Mouse (Mus musculus): Measurements from ENCODE around the gene Olfr518.
A peak's percentile ranks its signal among the peaks of the same experiment; 100 is the strongest.

The Olfr518 gene

GRCm38 (mm10) chr7:108884906-108885305 is at the start of gene Olfr518:
Olfr518 (minus strand) TSS chr7:108885006.
- no peak for DNase-seq (ENCODE audit: low spot score in 2 of 2)

GRCm38 (mm10) chr7:108933794-108934731 is 49.3 kb upstream of the Olfr518 start, which contains the start of gene Eif3f:
Eif3f (plus strand) TSS chr7:108934417.
- DNase-seq (ENCODE audit: low spot score in 2 of 2), result peak; percentile 96 to 98

DNA sequence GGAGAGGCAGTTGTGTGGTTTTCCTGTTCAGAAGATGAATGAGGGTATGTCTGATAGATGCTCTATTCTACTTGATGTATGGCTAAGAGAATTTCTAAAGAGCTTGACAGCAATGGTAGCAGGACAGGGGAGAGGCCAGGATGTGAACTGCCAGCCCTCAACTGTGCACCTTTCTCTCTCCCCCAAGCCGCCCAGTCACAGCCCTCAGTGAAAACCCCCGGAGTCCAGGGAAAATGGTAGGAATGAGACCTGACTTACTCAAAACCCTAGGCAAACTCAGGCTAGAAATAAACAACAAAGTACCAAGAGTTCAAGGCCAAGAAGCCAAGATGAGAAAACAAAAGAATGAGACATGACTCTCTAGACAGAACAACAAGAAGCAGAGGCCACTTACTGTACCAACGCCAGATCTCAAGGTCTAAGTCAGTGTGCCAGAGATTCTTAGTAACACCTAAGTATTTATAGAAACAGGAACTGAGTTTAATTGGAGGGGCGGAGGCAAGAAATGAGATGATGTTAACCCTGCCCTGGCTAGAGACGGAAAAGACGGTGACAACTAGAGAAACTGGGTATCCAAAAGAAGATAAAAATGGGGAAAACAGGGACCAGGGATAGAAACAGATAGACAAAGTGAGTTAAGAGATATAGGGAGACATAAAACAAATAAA is 45.1 kb upstream of the Olfr518 start, which contains the start of gene Nlrp10:
Nlrp10 (minus strand) TSS at position 453 of the 668 bp plus-strand sequence.
- no peak for DNase-seq (ENCODE audit: low spot score in 2 of 2)

DNA sequence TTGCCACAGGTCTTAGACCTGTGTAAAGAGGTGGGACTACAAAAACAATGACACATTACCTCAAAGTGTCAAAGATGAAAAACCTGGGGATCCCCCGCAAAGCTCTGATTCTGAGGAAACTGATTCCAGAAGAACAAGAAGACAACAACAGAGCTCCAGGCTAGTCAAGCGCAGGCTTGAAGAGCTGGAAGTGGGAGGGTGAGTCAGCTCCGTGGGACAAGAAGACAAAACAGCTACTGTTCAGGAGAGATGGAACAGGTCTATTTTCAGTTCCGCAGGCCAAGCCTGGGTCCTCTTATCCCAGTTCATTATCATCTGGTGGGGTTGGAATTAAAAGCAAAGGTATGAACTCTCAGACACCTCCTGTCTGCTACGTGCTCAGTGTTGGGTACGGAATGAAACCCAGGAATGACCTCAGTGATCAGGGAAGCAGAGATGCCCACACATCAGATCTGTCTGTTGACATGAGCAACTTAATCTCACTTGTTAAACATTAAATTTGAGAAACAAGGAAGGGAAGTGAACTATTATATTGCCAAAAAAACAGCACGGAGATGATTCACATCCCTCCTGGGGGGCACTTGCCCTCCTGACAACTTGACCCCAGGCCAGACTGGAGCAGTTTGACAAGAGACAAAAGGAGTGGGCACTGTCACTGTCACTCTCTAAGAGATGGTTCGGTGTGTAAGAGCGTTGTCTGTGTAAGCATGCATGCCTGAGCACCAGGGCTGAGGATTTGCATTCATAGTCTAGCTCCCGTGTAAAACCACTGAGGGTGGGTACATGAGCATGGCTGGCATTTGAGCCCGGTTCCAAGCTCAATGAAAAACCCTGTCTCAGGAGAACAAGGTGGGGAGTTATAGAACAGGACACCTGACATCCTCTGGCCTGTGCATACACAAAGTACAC is 43.7 kb upstream of the Olfr518 start:
- no peak for DNase-seq (ENCODE audit: low spot score in 2 of 2)

- no peak for DNase-seq (ENCODE audit: low spot score in 2 of 2)
These were observed 42.2 kb upstream of the Olfr518 start for GRCm38 (mm10) chr7:108927043-108927442.

DNA sequence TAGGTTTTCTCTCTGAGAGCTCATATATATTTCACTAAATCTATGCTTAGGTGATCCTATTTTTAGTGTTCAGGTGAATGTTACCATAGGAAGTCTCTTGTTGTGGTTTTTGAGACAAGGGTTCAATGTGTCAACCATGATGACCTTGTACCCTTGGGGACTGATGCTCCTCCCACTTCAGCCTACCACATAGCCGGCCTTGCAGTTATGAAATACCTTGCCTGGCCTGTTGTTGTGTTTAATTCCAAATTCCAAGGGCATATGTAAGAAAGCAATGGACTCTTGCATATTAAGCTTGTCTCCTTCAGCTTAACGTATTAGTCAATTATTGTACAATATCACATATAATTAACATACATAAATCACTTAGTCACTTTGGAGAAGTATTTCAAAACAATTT is 19.2 kb upstream of the Olfr518 start:
- no peak for DNase-seq (ENCODE audit: low spot score in 2 of 2)

DNA sequence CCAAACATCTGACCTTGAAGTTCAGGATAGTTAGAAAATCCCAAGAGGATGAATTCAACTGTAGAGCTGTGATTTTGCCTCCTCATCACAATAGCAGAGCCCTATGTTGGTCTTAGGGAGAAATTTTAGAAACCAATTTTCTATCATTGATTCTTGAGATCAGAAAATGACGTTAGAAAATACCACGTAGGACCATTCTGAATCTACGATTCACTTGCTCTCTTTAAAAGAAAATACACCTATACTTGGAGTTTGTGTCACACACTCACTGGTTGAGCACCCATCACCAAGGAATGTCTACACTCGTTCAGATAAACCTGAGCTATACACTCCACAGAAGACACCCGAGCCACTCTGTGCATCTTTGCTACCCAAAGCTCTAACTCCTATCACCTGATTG is 9.5 kb upstream of the Olfr518 start, which contains the start of gene Olfr519:
Olfr519 (minus strand) TSS at position 101 of the 400 bp plus-strand sequence.
- DNase-seq (ENCODE audit: low spot score in 2 of 2), result no peak

DNA sequence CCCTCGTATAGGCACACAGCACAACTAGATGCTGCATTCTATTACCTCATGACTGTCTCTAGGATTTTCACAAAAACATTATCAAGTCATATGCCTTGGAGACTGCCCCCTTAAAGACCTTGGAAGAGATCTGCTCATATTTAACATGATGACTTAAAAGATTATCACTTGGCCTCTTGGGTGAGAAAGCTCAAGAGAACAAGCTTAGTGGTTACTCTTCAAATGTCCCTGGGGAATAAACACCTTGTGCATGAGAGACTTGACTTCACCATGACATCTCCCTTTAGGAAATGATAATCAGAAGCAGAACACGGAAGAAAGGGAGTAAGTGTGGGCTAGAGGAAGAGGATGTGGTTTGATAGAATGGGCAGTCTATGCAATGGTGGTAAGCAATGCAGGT is 12.5 kb downstream of the Olfr518 start, which contains the start of gene Olfr517:
Olfr517 (minus strand) TSS at position 101 of the 400 bp plus-strand sequence.
- DNase-seq (ENCODE audit: low spot score in 2 of 2), result no peak

DNA sequence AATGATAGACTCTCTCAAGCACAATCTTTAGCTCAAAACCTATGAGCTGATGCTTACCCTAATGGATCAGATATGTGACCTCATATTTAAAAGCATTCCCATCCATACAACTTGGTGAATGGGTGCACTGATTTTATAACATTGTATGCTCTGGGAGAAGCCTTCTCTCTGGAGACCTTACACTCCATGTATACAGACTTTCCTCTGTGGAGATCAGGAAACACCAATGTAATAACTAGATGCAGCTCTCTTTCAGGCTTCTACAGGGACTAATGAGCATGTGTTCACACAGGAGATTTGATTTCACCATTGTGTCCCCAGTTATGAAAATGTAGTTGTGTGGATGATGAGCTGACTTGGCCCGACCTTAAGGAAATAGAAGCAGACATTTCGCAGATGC is 34.4 kb downstream of the Olfr518 start, which contains the start of gene Olfr516:
Olfr516 (minus strand) TSS at position 101 of the 400 bp plus-strand sequence.
- DNase-seq (ENCODE audit: low spot score in 2 of 2), result no peak

All from frontal cortex, postnatal 36 days (tissue).